Mouse (Mus musculus): ENCODE data around the gene Fcer1g.

GRCm38 (mm10) chr1:171203471-171204248 lies 30.5 kb downstream of the Fcer1g start:
- TF ChIP-seq CTCF (IDR thresholded peaks at IDR 0.05; ENCODE audit: borderline replicate concordance, extremely low read depth, insufficient read depth, insufficient read length): no peak
- TF ChIP-seq POLR2A (IDR thresholded peaks at IDR 0.05; ENCODE audit: borderline replicate concordance, extremely low read depth, insufficient read depth, insufficient read length, poor library complexity, severe bottlenecking): no peak
